Mouse (Mus musculus) hindbrain, embryonic 12.5 days (tissue): Measurements from ENCODE around the gene Gclm. TPM values are rescaled to one million over a fixed set of nuclear protein-coding genes. Genes with fewer than 3 reads are reported as not detected.

Experiments
- ATAC-seq: fragments of 200-750 bp; cut with Nextera tagmentation; 2 replicates; pipeline ENCODE4 v1.8.0; 2017; ENCODE audit warnings: moderate TSS enrichment; ENCODE audit not compliant: low FRiP score
- H3K27ac ChIP-seq: fragments of 300-500 bp; sonication (generic); 2 replicates; pipeline ENCODE4 v1.5.1; 2016; ENCODE audit warnings: mild to moderate bottlenecking
- H3K27me3 ChIP-seq: fragments of 300-500 bp; sonication (generic); 2 replicates; pipeline ENCODE4 v1.6.1; 2016; ENCODE audit warnings: mild to moderate bottlenecking
- H3K36me3 ChIP-seq: fragments of 300-500 bp; sonication (generic); 2 replicates; pipeline ENCODE4 v1.6.1; 2016; ENCODE audit warnings: mild to moderate bottlenecking
- H3K4me1 ChIP-seq: fragments of 300-500 bp; sonication (generic); 2 replicates; pipeline ENCODE4 v1.6.1; 2016
- H3K4me2 ChIP-seq: fragments of 300-500 bp; sonication (generic); replicated peaks from 2 replicates; pipeline ENCODE4 v1.6.1; 2016; ENCODE audit warnings: mild to moderate bottlenecking
- H3K4me3 ChIP-seq: fragments of 300-500 bp; sonication (generic); 2 replicates; pipeline ENCODE4 v1.5.1; 2016; ENCODE audit warnings: mild to moderate bottlenecking
- H3K9ac ChIP-seq: fragments of 300-500 bp; sonication (generic); 2 replicates; pipeline ENCODE4 v1.6.1; 2016; ENCODE audit warnings: mild to moderate bottlenecking, moderate library complexity
- H3K9me3 ChIP-seq: fragments of 300-500 bp; sonication (generic); replicated peaks from 2 replicates; pipeline ENCODE4 v1.6.1; 2016; ENCODE audit warnings: mild to moderate bottlenecking
- WGBS: fragments of 180-500 bp; shearing (Covaris S2); methylation state at CpG from one replicate; pipeline ENCODE4 v1.1.7; 2016; 5-methylcytosine and 5-hydroxymethylcytosine counted together
- microRNA counts: library from miRNA; unstranded; fragments of <30 nt; microRNA quantifications from one replicate; lab custom pipeline; 2017
- microRNA-seq: library from miRNA; unstranded; fragments of <30 nt; microRNA quantifications from one replicate; pipeline ENCODE4, GENCODE M21; 2017
- polyA plus RNA-seq: library from polyadenylated mRNA; unstranded; fragments of >200 nt; fragmentation: Nextera tagmentation; extraction: Ambion mirVana; gene quantifications from 2 replicates; pipeline ENCODE4 v1.2.1, GENCODE M21; 2016

Gclm gene
- polyA plus RNA-seq, 1 experiment from 2014 or later, result 72.9 TPM

DNA sequence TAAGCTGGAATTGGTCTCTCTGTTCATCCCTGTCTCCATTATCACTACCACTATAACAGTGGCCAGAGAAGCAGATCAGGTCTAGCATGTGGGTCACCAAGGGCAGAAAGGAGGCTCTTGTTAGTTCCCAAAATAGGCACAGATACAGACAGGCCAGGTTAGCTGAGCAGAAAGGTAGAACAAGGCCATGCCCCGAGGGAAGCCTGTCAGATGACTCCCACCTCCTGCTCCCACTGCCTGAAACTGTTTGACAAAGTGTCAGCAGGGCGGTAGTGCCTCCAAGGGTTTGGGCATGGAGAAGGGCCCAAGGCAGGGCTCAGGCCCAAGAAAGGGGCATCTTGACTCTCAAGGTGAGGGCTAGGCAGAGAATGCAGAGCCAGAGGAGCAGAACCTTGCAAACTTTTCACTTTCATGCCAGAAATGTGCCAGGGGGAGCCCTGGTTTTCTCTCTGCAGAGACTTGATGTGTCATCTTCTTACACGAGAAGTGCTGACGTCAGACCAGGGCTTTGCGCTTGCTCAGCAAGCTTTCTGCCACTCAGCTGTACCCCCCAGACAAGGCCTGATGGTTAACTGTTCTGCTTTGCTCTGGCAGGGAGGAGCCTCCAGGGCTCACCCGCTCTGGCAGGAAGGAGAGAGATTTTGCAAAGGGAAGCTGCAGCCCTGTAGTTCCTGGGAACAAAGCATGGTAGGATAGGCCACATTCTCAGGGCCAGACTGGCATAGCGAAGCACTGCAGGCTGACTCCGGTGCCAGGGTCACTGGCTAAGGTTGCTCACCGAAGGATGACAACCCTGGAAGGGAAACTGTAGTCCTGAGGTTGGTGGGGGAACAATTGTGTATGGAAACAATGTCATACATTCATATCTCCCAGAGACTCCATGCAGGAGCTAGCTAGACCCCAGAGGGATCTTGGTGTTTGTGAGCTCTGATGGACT lies 55.9 kb downstream of the Gclm start:
- H3K27ac ChIP-seq, result 0 out of 2 replicates have a peak overlapping the region, but pooled peaks have one; percentile 12
- no peak overlapping the region for H3K9ac ChIP-seq
- H3K4me1 ChIP-seq, result peaks cover 12% of the 10 kb centered on the region
- H3K4me2 ChIP-seq, result no peak overlapping the region
- no peak for ATAC-seq
- 59% methylated on average over 9 of the region's 9 CpGs for WGBS
- no peaks in the 10 kb centered on the region for H3K36me3 ChIP-seq
- H3K4me3 ChIP-seq, result no peak overlapping the region
- no peaks in the 10 kb centered on the region for H3K9me3 ChIP-seq
- peaks cover under 1% of the 10 kb centered on the region; the same call in 1 of the 2 replicates for H3K27me3 ChIP-seq

- Histone ChIP-seq H3K9me3 (no peaks in the 10 kb centered on the region), H3K4me2 (no peak overlapping the region), H3K4me3 (no peak overlapping the region), H3K9ac (no peak overlapping the region), H3K27me3 (peaks cover 4% of the 10 kb centered on the region; the same call in 1 of the 2 replicates), H3K4me1 (peaks cover 9% of the 10 kb centered on the region), H3K36me3 (no peaks in the 10 kb centered on the region), H3K27ac (no peak overlapping the region)
- no peak for ATAC-seq
- 90% methylated on average over 4 of the region's 4 CpGs for WGBS
Measured at GRCm38 (mm10) chr3:122304560-122304959, 59.2 kb downstream of the Gclm start.

GRCm38 (mm10) chr3:122307894-122308671 lies 62.7 kb downstream of the Gclm start:
- peaks cover 4% of the 10 kb centered on the region; the same call in 1 of the 2 replicates for H3K27me3 ChIP-seq
- no peak overlapping the region for H3K27ac ChIP-seq
- no peak for ATAC-seq
- H3K9ac ChIP-seq, result no peak overlapping the region
- no peak overlapping the region for H3K4me2 ChIP-seq
- WGBS, result 75% methylated on average over 4 of the region's 4 CpGs
- H3K4me1 ChIP-seq, result no peaks in the 10 kb centered on the region
- H3K9me3 ChIP-seq, result no peaks in the 10 kb centered on the region
- H3K36me3 ChIP-seq, result no peaks in the 10 kb centered on the region
- no peak overlapping the region for H3K4me3 ChIP-seq

DNA sequence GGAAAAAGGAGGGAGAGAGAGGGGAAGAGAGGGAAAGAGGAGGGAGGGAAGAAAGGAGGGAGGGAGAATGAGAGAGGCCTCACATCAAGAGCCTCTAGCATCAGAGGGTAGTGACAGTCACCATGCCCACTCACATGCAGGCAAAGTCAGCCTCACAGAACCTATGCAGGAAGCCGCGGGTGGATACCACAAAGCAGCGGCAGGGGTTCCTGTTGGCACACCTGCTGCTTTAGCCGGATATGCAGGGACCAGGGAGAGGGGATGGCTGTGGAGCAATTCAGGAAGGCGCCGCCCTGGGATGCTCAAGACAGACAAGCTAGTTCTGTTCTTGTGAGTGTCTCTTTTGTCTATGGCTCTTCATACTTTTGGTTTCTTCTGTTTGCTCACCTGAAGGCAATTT lies 63.6 kb downstream of the Gclm start:
- Histone ChIP-seq H3K36me3 (no peaks in the 10 kb centered on the region), H3K4me2 (no peak overlapping the region), H3K9me3 (no peaks in the 10 kb centered on the region), H3K4me1 (peaks cover 3% of the 10 kb centered on the region; the same call in 1 of the 2 replicates), H3K4me3 (no peak overlapping the region), H3K27me3 (peaks cover 4% of the 10 kb centered on the region; the same call in 1 of the 2 replicates), H3K27ac (no peak overlapping the region), H3K9ac (no peak overlapping the region)
- WGBS, result 35% methylated on average over 6 of the region's 6 CpGs
- no peak for ATAC-seq

GRCm38 (mm10) chr3:122312078-122312477 lies 66.7 kb downstream of the Gclm start:
- no peak overlapping the region for H3K9ac ChIP-seq
- no peaks in the 10 kb centered on the region for H3K9me3 ChIP-seq
- no peak overlapping the region for H3K4me3 ChIP-seq
- H3K36me3 ChIP-seq, result no peaks in the 10 kb centered on the region
- 18% methylated on average over 2 of the region's 2 CpGs for WGBS
- H3K4me1 ChIP-seq, result peaks cover 12% of the 10 kb centered on the region
- ATAC-seq, result no peak
- no peak overlapping the region for H3K4me2 ChIP-seq
- no peaks in the 10 kb centered on the region for H3K27me3 ChIP-seq
- H3K27ac ChIP-seq, result no peak overlapping the region

DNA sequence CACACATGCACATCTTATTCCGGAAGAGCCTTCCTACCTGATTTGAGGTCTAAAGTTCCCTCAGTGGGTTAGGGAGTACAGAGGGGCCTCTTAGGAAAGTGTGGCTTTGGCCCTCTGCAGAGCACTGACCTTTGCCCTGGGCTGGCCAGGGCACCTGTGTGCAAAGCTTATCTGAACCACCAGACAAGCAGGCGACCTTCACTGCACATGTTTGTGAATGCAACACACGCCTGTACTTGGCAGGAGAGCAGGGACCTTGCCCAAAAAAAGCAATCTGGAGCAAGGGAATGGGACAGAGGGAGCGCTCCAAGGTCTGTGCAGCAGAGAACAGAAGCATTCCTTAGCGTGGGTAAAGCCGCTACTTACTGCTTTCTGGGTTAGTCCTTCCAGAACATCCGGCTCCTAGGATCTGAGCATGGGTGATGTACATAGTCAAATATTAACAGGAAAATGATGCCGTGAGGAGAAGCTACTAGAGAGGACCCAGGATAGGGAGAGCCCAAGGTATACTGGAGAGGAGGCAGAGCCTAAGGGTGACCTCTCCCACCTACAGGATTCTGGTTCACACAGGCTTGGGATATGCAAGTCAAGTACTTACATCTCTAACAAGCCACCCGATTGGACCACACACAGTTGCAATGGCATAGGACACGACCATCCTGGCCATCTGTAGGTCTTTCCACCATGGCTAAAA lies 67.7 kb downstream of the Gclm start:
- Histone ChIP-seq H3K9ac (no peak overlapping the region), H3K36me3 (no peaks in the 10 kb centered on the region), H3K4me3 (no peak overlapping the region), H3K4me1 (peaks cover 13% of the 10 kb centered on the region), H3K27me3 (no peaks in the 10 kb centered on the region), H3K4me2 (no peak overlapping the region), H3K9me3 (no peaks in the 10 kb centered on the region), H3K27ac (no peak overlapping the region)
- WGBS, result 83% methylated on average over 10 of the region's 10 CpGs
- no peak for ATAC-seq

- no peaks in the 10 kb centered on the region for H3K36me3 ChIP-seq
- peaks cover 13% of the 10 kb centered on the region for H3K4me1 ChIP-seq
- H3K27ac ChIP-seq, result no peak overlapping the region
- no peaks in the 10 kb centered on the region for H3K9me3 ChIP-seq
- H3K4me3 ChIP-seq, result no peak overlapping the region
- WGBS, result 51% methylated on average over 7 of the region's 7 CpGs
- no peak overlapping the region for H3K4me2 ChIP-seq
- no peaks in the 10 kb centered on the region for H3K27me3 ChIP-seq
- no peak overlapping the region for H3K9ac ChIP-seq
- ATAC-seq, result no peak
Measured at GRCm38 (mm10) chr3:122313936-122314335, 68.6 kb downstream of the Gclm start.

DNA sequence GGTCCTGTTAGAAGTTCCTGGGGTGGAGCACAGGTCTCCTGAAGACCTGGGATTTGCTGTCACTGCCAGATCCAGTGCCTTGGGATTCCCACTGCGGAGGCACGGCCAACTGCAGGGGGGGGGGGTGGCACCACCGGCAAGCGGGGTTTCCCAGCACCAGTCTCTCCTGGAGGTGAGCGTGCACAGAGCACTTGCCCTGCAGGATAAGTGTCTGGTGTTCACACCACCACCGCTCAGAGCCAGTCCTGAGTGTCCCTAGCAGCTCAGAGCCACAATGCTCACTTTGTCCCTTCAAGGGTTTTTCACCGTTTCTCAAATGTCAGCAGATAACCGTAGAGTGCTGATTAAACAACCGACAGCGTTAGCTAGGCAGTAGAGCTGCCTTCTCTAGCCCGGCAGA lies 71.3 kb downstream of the Gclm start:
- Histone ChIP-seq H3K4me1 (peaks cover 13% of the 10 kb centered on the region), H3K27ac (0 out of 2 replicates have a peak overlapping the region, but pooled peaks have one; percentile 40), H3K4me3 (no peak overlapping the region), H3K9me3 (no peaks in the 10 kb centered on the region), H3K4me2 (peak overlapping the region; percentile 35), H3K36me3 (no peaks in the 10 kb centered on the region), H3K9ac (0 out of 2 replicates have a peak overlapping the region, but pooled peaks have one; percentile 28), H3K27me3 (no peaks in the 10 kb centered on the region)
- 18% methylated on average over 11 of the region's 11 CpGs for WGBS
- ATAC-seq, result no peak

DNA sequence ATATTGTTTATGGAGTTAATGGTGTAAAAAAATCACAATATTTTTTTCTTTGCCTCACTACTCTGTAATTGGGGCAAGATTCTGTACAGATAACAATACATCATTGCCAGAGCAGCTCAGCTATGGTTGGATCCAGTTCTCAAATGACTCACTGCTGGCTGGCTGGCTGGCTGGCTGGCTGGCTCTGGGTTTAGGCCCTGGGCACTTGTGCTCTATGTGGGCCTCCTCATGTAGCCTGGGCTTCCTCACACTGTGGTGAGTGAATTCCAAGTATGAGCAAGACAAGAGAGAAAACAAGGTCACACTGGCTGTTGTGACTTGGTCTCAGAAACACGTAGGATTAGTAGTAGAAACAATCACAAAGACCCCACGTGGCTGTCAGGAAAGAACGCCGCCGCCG lies 72.0 kb downstream of the Gclm start:
- Histone ChIP-seq H3K4me2 (no peak overlapping the region), H3K27ac (no peak overlapping the region), H3K27me3 (no peaks in the 10 kb centered on the region), H3K9me3 (no peaks in the 10 kb centered on the region), H3K36me3 (no peaks in the 10 kb centered on the region), H3K4me1 (peaks cover 17% of the 10 kb centered on the region), H3K9ac (no peak overlapping the region), H3K4me3 (no peak overlapping the region)
- WGBS, result 86% methylated on average over 6 of the region's 6 CpGs
- ATAC-seq, result no peak

MicroRNAs within 50 kb of the gene (microRNA counts, 519-probe panel; counts per million panel counts)
- microRNA mmu-miR-760 (lab: Ali Mortazavi, UCI), result 470 counts per million, percentile 58 among the panel's probes with 10 or more counts

Small RNA genes lying within 50 kb of the gene (microRNA-seq; reads per million reads assigned to microRNA genes)
- gene Gm22903, result not detected
- gene Mir760, result 329 reads per million, percentile 62 among the genes with 10 or more reads in this experiment

Other genes starting within 250 kb of the Gclm start
- 2.6 and 2.7 TPM in 2 replicates for gene Abca4, start 201.1 kb upstream of the Gclm start, polyA plus RNA-seq
- 70.1 and 75.0 TPM in 2 replicates for gene Dnttip2, start 28.8 kb downstream of the Gclm start, polyA plus RNA-seq
- 8.1 and 8.8 TPM in 2 replicates for gene Bcar3, start 48.6 kb downstream of the Gclm start, polyA plus RNA-seq